Mouse (Mus musculus) ES-E14 (cell line): ENCODE results near the gene Tuba1a.

Experiments
- CHD2 ChIP-seq: IDR thresholded peaks from 2 replicates; pipeline ENCODE4 v1.6.1; 2014; ENCODE audit warnings: mild to moderate bottlenecking, low read depth, low read length, inconsistent platforms
- HCFC1 ChIP-seq: IDR thresholded peaks from 2 replicates; pipeline ENCODE4 v1.6.1; 2012; ENCODE audit warnings: low read length, inconsistent platforms, borderline replicate concordance; ENCODE audit not compliant: insufficient read depth

- TF ChIP-seq CHD2 (no peak), HCFC1 (no peak)
Measured at GRCm38 (mm10) chr15:98949607-98949892, 4.0 kb downstream of the Tuba1a start.
